Mouse (Mus musculus) neural tube, embryonic 14.5 days (tissue): Measurements from ENCODE around the gene Ppara. TPM values are rescaled to one million over a fixed set of nuclear protein-coding genes. Genes with fewer than 3 reads are reported as not detected.
A peak's percentile ranks its signal among the peaks of the same experiment; 100 is the strongest.

Experiments used
- ATAC-seq: fragments of 200-750 bp; cut with Nextera tagmentation; 2 replicates; pipeline ENCODE4 v1.8.0; 2017; ENCODE audit warnings: low read depth, mild to moderate bottlenecking, moderate TSS enrichment, moderate library complexity
- H3K27ac ChIP-seq: fragments of 300-500 bp; sonication (generic); 2 replicates; pipeline ENCODE4 v1.5.1; 2014; ENCODE audit warnings: low read depth, mild to moderate bottlenecking, control low read depth, low read length, moderate library complexity, mixed read lengths
- H3K27me3 ChIP-seq: fragments of 300-500 bp; sonication (generic); 2 replicates; pipeline ENCODE4 v1.6.1; 2014; ENCODE audit warnings: low read length; ENCODE audit not compliant: control insufficient read depth, insufficient read depth
- H3K36me3 ChIP-seq: fragments of 300-500 bp; sonication (generic); 2 replicates; pipeline ENCODE4 v1.6.1; 2014; ENCODE audit warnings: low read length, mixed read lengths; ENCODE audit not compliant: control insufficient read depth, insufficient read depth
- H3K4me1 ChIP-seq: fragments of 300-500 bp; sonication (generic); 2 replicates; pipeline ENCODE4 v1.6.1; 2014; ENCODE audit warnings: low read length; ENCODE audit not compliant: control insufficient read depth, insufficient read depth
- H3K4me2 ChIP-seq: fragments of 300-500 bp; sonication (generic); 2 replicates; pipeline ENCODE4 v1.6.1; 2014; ENCODE audit warnings: mild to moderate bottlenecking, low read depth, low read length, control low read depth
- H3K4me3 ChIP-seq: fragments of 300-500 bp; sonication (generic); 2 replicates; pipeline ENCODE4 v1.5.1; 2014; ENCODE audit warnings: low read depth, low read length, control low read depth, mixed read lengths
- H3K9ac ChIP-seq: fragments of 300-500 bp; sonication (generic); replicated peaks from 2 replicates; pipeline ENCODE4 v1.6.1; 2014; ENCODE audit warnings: low read depth, mild to moderate bottlenecking, control low read depth, low read length, mixed read lengths
- H3K9me3 ChIP-seq: fragments of 300-500 bp; sonication (generic); 2 replicates; pipeline ENCODE4 v1.6.1; 2016; ENCODE audit warnings: low read length; ENCODE audit not compliant: control insufficient read depth
- WGBS: fragments of 180-500 bp; shearing (Covaris S2); extraction: QIAGEN DNeasy Blood & Tissue Kit; methylation state at CpG from one replicate; pipeline ENCODE4 v1.1.7; 2014; 5-methylcytosine and 5-hydroxymethylcytosine counted together
- polyA plus RNA-seq: library from polyadenylated mRNA; unstranded; fragments of >200 nt; fragmentation: Nextera tagmentation; extraction: Ambion mirVana; gene quantifications from 2 replicates; pipeline ENCODE4 v1.2.1, GENCODE M21; 2014

Gene Ppara
- polyA plus RNA-seq, 1 experiment from 2014 or later: 0.75 TPM

DNA sequence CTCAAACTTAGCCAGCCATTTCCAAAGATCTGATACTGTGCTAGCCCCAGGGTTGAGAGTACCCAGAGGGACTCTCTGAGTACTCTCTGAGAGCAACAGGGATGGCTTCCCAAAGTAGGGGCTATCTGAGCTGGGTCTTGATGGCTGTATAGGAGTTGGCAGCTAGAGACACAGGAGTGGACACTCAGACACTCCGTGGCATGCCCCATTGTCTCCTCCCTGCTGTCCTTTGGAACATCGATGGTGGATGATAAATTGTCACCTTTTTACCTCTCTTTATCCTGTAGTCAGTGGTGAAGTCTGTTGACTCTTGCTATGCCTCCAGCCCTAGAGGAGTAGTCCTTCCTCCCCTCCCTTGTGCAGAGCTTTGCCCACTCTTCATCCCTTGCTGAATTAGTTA lies 26.6 kb upstream of the Ppara start:
- no peak overlapping the region for H3K4me3 ChIP-seq
- H3K27ac ChIP-seq: no peak overlapping the region
- no peaks in the 10 kb centered on the region for H3K9me3 ChIP-seq
- peaks cover 11% of the 10 kb centered on the region for H3K4me1 ChIP-seq
- no peak overlapping the region for H3K9ac ChIP-seq
- no peak overlapping the region for H3K4me2 ChIP-seq
- peaks cover 36% of the 10 kb centered on the region for H3K36me3 ChIP-seq
- 73% methylated on average over 2 of the region's 2 CpGs for WGBS
- no peak for ATAC-seq
- H3K27me3 ChIP-seq: no peaks in the 10 kb centered on the region

DNA sequence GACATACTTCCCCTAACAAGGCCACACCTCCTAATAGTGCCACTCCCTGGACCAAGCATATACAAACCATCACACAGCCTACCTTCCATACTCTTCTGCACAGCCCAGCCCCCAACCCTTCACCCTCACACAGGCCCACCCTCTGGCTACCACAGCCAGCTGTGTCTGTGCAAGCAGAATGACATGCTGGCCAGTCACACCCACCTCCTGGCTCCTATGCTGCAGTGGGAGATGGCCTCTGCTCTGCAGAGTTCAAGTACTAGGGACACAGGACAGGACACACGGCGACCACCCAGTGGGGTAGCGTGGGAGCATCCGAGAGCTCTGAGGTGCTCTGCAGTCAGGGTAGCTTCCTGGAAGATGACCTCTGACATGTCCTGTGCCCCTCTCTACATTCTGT lies 25.9 kb upstream of the Ppara start:
- Histone ChIP-seq H3K36me3 (peaks cover 30% of the 10 kb centered on the region), H3K27ac (peak overlapping the region; percentile 72; the same call in 1 of the 2 replicates), H3K9ac (no peak overlapping the region), H3K4me1 (peaks cover 11% of the 10 kb centered on the region), H3K4me2 (no peak overlapping the region), H3K4me3 (no peak overlapping the region), H3K9me3 (no peaks in the 10 kb centered on the region), H3K27me3 (no peaks in the 10 kb centered on the region)
- peak; percentile 51; the same call in 1 of the 2 replicates for ATAC-seq
- 81% methylated on average over 4 of the region's 4 CpGs for WGBS

DNA sequence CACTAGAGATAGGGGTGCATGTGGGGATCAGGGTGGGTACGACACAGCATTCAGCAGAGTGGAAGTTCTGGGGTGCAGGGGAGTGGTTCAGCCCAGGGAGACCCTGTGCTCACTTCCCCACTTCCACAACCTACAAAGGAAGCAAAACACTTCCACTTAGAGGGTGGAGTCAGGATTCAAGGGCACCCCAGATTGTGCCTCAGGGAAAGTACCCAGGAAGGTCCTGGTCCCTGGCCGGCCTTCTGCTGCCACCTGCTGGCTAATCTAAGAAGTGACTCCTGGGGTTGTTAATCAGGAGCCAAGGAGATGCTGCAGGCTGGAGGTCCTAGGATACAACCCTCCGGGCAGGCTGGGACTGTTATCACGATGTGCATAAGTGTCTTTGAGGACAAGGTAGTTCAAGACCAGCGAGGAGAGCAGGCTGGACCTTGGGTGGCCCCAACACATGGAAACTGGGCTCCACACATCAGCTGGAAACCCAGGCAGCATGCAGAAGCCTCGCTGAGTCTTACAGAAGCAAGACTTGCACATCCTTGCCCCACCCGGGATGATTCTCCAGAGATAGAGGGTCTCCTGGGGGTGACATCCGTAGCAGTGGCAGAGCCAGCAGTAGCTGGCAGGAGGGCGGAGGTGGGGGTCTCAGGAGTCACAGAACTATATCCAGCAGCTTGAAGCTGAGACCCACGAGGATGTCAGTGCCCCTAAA lies 25.4 kb upstream of the Ppara start:
- ATAC-seq: peak; percentile 26; the same call in 1 of the 2 replicates
- Histone ChIP-seq H3K4me2 (no peak overlapping the region), H3K27me3 (no peaks in the 10 kb centered on the region), H3K9me3 (no peaks in the 10 kb centered on the region), H3K36me3 (peaks cover 24% of the 10 kb centered on the region), H3K4me1 (peaks cover 11% of the 10 kb centered on the region), H3K27ac (peak overlapping the region; percentile 72), H3K4me3 (no peak overlapping the region), H3K9ac (0 out of 2 replicates have a peak overlapping the region, but pooled peaks have one; percentile 16)
- WGBS: 33% methylated on average over 10 of the region's 10 CpGs

DNA sequence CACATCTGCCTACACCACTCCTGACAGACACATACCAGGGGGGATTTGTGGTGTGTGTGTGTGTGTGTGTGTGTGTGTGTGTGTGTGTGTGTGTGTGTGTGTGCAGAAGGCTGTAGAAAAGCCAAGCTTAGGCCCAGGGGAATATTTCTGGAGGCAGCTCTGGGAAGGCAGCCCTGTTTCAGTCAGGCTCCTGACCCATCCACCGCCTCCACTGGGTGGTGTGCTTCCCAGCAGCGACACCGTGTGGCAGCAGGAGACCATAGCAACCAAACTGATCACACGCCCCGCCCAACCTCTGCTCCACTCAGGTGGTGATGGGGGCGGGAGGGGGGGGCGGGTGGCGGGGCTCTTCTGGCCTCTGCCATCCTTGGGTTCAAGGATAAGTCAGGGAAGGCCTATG lies 24.6 kb upstream of the Ppara start:
- no peaks in the 10 kb centered on the region for H3K27me3 ChIP-seq
- no peaks in the 10 kb centered on the region for H3K9me3 ChIP-seq
- H3K9ac ChIP-seq: no peak overlapping the region
- peaks cover 11% of the 10 kb centered on the region for H3K4me1 ChIP-seq
- H3K36me3 ChIP-seq: peaks cover 17% of the 10 kb centered on the region
- H3K4me3 ChIP-seq: no peak overlapping the region
- H3K4me2 ChIP-seq: no peak overlapping the region
- peak; percentile 63 for ATAC-seq
- WGBS: 0% methylated on average over 8 of the region's 8 CpGs
- H3K27ac ChIP-seq: peak overlapping the region; percentile 72

DNA sequence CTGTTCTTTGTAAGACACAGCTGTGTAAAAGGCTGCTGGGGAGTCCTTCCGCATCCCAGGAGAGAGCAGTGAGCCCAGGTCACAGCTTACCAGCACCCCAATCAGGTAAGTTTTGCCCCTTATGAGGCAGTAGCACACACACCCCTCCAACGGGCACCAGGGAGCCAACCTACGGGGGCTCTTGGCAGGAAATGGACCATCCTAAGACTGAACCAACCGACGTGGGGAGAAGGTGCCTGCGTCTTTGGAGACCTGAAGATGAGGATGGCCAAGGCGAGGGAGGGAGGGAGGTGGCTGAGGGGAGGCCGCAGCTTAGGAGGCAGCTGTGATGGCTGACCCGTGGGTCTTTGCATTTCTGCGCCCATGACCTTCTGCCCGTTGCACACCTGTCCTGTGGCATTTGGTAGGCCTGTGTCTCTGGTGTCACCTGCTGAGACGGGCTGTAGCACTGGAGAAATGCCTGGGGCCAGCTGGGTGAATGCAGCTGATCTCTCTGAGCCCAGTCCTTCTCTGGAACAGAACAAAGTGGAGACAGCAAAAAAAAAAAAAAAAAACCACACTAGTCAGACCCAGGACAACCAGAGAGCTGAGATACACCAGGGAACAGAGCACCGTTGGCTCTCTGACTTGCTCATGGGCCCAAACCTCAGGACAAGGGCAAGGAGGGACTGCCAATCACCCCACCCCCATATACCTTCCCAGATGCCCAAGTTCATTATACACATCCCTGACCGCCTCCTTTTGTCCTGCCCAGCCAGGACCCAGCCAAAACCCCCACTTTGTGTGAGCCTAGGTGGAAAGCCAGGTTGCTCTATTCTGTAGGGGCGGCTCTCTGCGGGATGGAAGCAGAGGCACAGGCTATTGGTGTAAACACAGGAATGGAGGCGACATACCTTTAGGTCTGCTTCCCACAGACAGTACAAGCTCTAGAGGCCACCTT lies 23.9 kb upstream of the Ppara start:
- no peak overlapping the region for H3K27ac ChIP-seq
- no peak overlapping the region; the same call in none of the 2 replicates for H3K9ac ChIP-seq
- WGBS: 81% methylated on average over 17 of the region's 17 CpGs
- no peak overlapping the region for H3K4me3 ChIP-seq
- ATAC-seq: no peak
- peaks cover 11% of the 10 kb centered on the region for H3K4me1 ChIP-seq
- no peaks in the 10 kb centered on the region for H3K9me3 ChIP-seq
- peaks cover 10% of the 10 kb centered on the region; the same call in 1 of the 2 replicates for H3K36me3 ChIP-seq
- no peaks in the 10 kb centered on the region for H3K27me3 ChIP-seq
- no peak overlapping the region for H3K4me2 ChIP-seq

DNA sequence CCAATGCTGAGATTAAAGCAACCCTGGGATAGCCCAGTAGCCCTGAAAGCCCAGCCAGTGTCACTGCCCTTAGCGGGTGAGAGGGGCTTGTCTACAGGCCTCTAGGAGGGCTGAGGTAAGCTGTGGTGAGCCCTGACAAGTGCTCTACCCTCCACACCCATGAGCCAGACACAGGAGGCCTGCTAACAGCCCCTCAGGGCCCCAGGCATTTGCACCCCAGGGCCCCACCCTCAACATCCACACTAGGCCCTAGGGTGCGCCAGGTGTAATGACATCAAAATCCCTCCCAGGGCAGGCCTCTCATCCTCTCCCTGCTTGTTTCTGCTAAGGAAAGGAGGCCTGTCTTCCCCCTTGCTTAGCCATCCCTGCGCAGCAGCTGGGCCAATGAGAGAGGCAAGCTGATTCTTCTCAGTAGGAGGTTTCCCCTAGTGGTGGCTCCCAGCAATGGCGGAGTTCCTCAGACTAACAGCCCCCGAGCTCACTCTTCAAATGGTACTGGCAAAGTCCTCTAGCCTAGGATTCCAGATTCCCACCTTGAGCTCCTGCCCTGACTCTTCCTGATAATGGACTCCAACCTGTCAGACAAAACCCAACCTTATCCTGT lies 22.1 kb upstream of the Ppara start:
- H3K4me2 ChIP-seq: no peak overlapping the region
- H3K9me3 ChIP-seq: no peaks in the 10 kb centered on the region
- no peak for ATAC-seq
- H3K4me1 ChIP-seq: peaks cover 11% of the 10 kb centered on the region
- no peaks in the 10 kb centered on the region for H3K27me3 ChIP-seq
- H3K27ac ChIP-seq: no peak overlapping the region
- 36% methylated on average over 5 of the region's 5 CpGs for WGBS
- no peak overlapping the region for H3K9ac ChIP-seq
- no peaks in the 10 kb centered on the region for H3K36me3 ChIP-seq
- no peak overlapping the region for H3K4me3 ChIP-seq

DNA sequence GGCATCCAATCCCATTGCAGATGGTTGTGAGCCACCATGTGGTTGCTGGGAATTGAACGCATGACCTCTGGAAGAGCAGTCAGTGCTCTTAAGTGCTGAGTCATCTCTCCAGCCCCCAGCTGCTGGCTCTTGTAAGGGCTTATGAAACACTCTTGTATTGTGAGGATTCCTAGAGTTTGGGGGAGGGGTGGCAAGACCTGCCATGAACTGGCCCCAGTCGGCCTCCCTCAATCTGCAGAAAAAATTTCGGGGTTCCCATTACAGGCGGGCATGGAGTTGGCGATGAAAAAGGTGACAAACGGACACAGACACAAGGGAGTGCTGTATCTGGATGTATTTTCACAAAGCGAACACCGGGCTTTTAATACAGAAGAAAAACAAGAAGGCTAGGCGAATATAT lies 21.4 kb upstream of the Ppara start:
- Histone ChIP-seq H3K9me3 (no peaks in the 10 kb centered on the region), H3K4me3 (no peak overlapping the region), H3K27me3 (no peaks in the 10 kb centered on the region), H3K4me2 (no peak overlapping the region), H3K9ac (no peak overlapping the region), H3K36me3 (no peaks in the 10 kb centered on the region), H3K27ac (no peak overlapping the region), H3K4me1 (peaks cover 11% of the 10 kb centered on the region)
- 92% methylated on average over 9 of the region's 9 CpGs for WGBS
- ATAC-seq: no peak

DNA sequence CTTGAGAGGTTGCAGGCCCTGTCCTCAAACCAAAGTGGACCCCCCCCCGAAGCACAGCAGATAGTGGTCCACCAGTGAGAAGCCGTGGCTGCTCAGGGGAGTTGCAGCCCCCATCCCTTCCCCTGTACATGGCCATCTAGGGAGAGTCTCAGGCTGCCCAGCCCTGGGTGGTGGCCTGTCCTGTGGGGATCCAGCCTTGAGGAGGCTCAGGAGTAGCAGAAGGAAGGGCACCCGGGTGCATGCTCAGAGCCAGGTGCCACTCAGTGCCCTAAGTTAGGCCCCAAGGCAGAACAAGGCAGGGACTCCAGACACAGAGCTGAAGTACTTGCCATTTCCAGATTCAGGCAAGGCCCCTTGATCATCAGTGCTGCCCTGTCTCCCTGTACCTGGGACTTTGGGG lies 19.7 kb upstream of the Ppara start:
- Histone ChIP-seq H3K4me3 (no peak overlapping the region), H3K9ac (no peak overlapping the region), H3K9me3 (no peaks in the 10 kb centered on the region), H3K27ac (no peak overlapping the region), H3K27me3 (no peaks in the 10 kb centered on the region), H3K36me3 (no peaks in the 10 kb centered on the region), H3K4me1 (peaks cover 3% of the 10 kb centered on the region; the same call in 1 of the 2 replicates), H3K4me2 (no peak overlapping the region)
- ATAC-seq: no peak
- 91% methylated on average over 3 of the region's 3 CpGs for WGBS
